Mouse (Mus musculus): ENCODE measurements at regions not wholly inside any gene's neighbourhood (a gene's known extent, or its start where the extent isn't known, plus 50 kb on each side); places are given as distances from the start of the nearest gene placed in this dataset.

DNA sequence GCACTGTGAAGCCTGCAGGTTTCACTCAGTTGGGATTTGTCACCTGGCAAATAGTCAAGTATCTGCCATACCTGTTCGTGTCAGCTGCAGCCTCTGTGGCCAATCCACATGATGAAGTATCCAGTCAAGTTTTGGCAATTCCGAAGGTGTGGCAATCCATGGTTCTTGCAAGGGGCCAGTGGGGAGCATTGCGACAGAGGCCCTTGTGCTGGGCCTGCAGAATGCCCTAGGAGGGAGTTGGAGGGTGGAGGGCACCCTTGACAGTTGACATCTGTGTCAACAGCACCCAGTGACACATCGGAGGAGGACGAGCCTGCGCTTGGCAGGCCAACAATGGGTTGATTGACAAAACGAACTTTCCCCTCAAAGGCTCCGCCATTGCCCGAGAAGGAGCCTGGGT is 101.0 kb upstream of the Pitx1 start:
- Histone ChIP-seq H3K4me1 (ENCODE audit: control insufficient read depth, insufficient read depth, low read length) (no peaks in the 10 kb centered on the region), H3K4me3 (ENCODE audit: insufficient read depth, low read length) (no peak overlapping the region), H3K27ac (ENCODE audit: insufficient read depth, low read length) (no peak overlapping the region)
- TF ChIP-seq POLR2A (IDR thresholded peaks at IDR 0.05; ENCODE audit: extremely low read depth, insufficient read depth, low read length), result no peak
- no peak for TF ChIP-seq CTCF (IDR thresholded peaks at IDR 0.05; ENCODE audit: extremely low read depth, insufficient read depth, low read length)

DNA sequence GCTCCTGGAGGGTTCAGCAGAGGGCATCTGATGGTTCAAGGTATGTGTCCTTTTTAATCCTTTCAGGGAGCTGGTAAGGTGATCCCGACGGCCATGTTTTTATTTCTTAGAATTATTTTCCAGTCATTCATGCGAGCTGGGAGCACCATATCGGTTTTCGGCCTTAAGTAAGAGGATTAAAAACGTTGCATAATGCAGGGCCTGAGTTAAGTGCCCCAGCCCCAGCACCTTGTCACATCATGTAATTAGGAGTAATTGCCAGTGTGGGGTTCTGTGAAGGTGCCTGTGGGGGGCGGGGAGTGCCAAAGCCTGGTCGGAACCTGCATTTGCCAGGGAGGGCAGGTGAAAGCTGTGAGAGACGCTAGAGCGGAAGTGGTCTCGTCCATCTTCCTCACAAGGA is 94.6 kb upstream of the Pitx1 start:
- H3K4me3 ChIP-seq (ENCODE audit: insufficient read depth, low read length), result no peak overlapping the region
- TF ChIP-seq POLR2A (IDR thresholded peaks at IDR 0.05; ENCODE audit: extremely low read depth, insufficient read depth, low read length), result no peak
- TF ChIP-seq CTCF (IDR thresholded peaks at IDR 0.05; ENCODE audit: extremely low read depth, insufficient read depth, low read length), result no peak
- H3K27ac ChIP-seq (ENCODE audit: insufficient read depth, low read length), result no peak overlapping the region
- no peaks in the 10 kb centered on the region for H3K4me1 ChIP-seq (ENCODE audit: control insufficient read depth, insufficient read depth, low read length)

DNA sequence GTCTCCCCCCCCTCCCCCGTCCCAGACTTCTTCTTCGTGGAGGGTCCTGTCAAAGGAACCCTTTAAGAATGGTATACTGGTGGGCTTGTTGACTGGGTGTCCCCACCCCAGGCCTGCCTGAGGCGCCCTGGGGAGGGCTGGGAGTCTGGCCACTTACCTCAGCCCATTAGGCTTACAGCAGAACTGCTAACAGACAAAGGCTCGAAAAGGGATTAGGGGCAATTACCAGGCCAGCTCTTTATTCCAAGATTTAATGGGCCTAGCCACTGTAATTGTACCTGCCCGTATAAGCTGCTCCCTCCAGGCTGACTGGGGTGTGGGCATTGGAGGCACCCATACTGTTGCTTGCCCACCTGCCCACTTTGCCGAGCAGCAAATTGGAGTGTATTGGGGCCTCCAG is 93.8 kb upstream of the Pitx1 start:
- TF ChIP-seq POLR2A (IDR thresholded peaks at IDR 0.05; ENCODE audit: extremely low read depth, insufficient read depth, low read length) (no peak), CTCF (IDR thresholded peaks at IDR 0.05; ENCODE audit: extremely low read depth, insufficient read depth, low read length) (no peak)
- Histone ChIP-seq H3K4me1 (ENCODE audit: control insufficient read depth, insufficient read depth, low read length) (no peaks in the 10 kb centered on the region), H3K4me3 (ENCODE audit: insufficient read depth, low read length) (no peak overlapping the region), H3K27ac (ENCODE audit: insufficient read depth, low read length) (no peak overlapping the region)

DNA sequence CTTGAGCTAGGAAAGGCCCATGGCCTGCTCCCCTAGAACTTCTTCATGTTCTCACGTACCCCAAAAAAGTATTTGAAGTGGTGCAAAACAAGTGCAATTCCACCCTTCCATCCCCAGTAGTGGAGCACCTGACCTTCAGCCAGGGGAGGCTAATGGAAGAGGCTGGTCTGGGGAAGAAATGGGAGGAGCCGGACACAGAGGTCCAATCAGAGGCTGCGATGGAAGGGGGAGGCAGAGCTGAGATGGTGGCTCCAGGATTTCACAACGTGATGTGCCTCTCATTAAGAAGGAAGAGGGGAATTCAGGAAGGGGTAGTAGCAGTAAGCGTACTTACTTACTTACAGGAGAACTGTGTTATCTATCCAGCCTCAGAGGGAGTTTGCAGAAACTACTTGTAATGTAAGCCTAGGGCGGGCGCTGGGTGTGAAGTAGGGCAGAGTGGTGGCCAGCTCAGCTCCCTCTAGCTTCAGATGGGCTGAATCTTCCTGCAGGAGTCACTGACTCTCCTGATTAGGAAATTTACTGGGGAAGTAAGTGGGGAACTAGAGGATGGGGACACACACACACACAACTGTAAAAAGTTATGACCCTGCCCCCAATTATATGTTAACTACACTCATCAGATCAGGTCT is 87.6 kb upstream of the Pitx1 start:
- TF ChIP-seq POLR2A (IDR thresholded peaks at IDR 0.05; ENCODE audit: extremely low read depth, insufficient read depth, low read length), result no peak
- H3K4me3 ChIP-seq (ENCODE audit: insufficient read depth, low read length), result no peak overlapping the region
- no peak overlapping the region for H3K27ac ChIP-seq (ENCODE audit: insufficient read depth, low read length)
- no peaks in the 10 kb centered on the region for H3K4me1 ChIP-seq (ENCODE audit: control insufficient read depth, insufficient read depth, low read length)

DNA sequence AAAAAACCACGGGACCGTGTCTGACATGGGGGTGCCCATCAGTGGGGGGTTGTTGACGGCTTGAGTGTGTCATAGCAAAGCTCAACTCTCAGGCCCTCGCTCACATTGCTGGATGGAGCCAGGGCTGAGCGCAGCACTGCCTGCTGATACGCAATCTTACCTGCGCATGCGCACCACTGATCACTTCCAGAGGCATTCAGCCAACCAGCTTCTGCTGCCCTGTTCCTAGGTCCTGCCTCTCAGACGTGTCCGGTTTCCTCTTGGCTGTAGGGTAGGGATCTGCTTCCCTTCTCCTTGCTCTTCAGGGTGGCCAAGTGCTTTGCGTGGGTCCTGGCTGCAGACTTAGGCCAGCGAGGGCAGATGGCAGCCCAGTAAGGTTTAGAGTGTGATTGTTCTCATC is 81.3 kb upstream of the Pitx1 start:
- H3K4me1 ChIP-seq (ENCODE audit: control insufficient read depth, insufficient read depth, low read length), result no peaks in the 10 kb centered on the region
- H3K27ac ChIP-seq (ENCODE audit: insufficient read depth, low read length), result no peak overlapping the region
- H3K4me3 ChIP-seq (ENCODE audit: insufficient read depth, low read length), result no peak overlapping the region
- no peak for TF ChIP-seq POLR2A (IDR thresholded peaks at IDR 0.05; ENCODE audit: extremely low read depth, insufficient read depth, low read length)
- no peak for TF ChIP-seq CTCF (IDR thresholded peaks at IDR 0.05; ENCODE audit: extremely low read depth, insufficient read depth, low read length)

DNA sequence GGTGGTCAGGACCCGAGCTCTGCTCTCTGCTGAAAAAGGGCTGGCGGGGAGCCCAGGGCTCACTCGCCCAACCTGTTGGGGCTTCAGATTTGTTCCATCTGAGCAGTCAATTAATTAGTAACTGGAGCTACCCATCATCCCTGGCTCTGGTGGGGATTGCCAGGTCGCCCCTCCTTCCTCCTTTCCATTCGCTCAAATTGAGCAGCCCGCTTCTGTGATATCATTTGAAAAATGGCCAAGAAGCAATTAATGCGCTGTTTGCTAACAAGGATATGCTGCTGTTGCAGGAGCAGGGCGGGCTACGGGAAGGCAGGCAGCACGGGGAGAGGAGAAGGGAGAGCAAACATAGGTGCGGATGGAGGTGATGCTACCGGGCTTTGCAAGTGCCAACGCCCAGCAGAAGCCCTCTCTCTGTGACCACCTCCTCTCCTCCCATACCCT is 76.3 kb upstream of the Pitx1 start:
- no peak for TF ChIP-seq POLR2A (IDR thresholded peaks at IDR 0.05; ENCODE audit: extremely low read depth, insufficient read depth, low read length)
- Histone ChIP-seq H3K4me1 (ENCODE audit: control insufficient read depth, insufficient read depth, low read length) (no peaks in the 10 kb centered on the region), H3K4me3 (ENCODE audit: insufficient read depth, low read length) (no peak overlapping the region), H3K27ac (ENCODE audit: insufficient read depth, low read length) (no peak overlapping the region)

DNA sequence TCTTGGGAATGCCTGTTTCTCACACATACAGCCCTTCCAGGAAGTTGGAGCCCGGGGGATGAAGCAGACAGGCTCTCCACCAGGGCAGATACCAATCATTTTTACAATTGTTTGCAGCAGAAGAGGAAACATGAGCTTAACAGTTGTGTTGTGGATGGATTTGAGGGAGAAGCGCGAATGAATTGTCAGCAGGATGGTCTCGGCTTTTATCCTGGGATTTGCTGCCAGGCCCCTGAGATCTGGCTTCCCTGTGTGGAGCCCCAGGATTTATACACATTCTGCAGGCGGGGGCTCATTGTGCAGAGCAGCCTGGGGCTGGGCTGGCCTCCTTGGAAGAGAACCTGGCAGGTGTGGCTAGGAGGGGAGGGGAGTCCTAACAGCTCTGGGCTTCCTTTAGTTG is 73.9 kb upstream of the Pitx1 start:
- no peak for TF ChIP-seq POLR2A (IDR thresholded peaks at IDR 0.05; ENCODE audit: extremely low read depth, insufficient read depth, low read length)
- no peak for TF ChIP-seq CTCF (IDR thresholded peaks at IDR 0.05; ENCODE audit: extremely low read depth, insufficient read depth, low read length)

DNA sequence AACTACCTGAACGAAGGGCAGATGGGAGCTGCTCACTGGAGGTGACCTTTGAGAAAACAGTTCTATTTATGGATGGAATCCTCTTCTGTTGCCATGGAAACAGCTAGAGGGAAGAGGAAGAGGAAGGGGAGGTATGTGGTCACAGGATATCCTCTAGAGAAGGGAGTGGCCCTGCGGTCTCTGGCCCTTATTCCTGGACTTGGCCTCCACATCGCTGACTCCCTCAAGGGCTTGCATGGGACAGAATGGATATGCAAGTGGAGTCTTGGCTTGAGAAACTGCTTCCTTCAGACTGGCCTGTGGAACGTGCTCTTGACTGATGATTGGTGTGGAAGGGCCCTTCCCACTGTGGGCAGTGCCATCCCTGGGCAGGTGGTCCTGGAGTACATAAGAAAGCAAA is 68.9 kb upstream of the Pitx1 start:
- Histone ChIP-seq H3K4me1 (ENCODE audit: control insufficient read depth, insufficient read depth, low read length) (no peaks in the 10 kb centered on the region), H3K27ac (ENCODE audit: insufficient read depth, low read length) (no peak overlapping the region), H3K4me3 (ENCODE audit: insufficient read depth, low read length) (no peak overlapping the region)
- no peak for TF ChIP-seq POLR2A (IDR thresholded peaks at IDR 0.05; ENCODE audit: extremely low read depth, insufficient read depth, low read length)
- no peak for TF ChIP-seq CTCF (IDR thresholded peaks at IDR 0.05; ENCODE audit: extremely low read depth, insufficient read depth, low read length)

More for the DNA sequence above, 73.9 kb upstream of the Pitx1 start:
- Histone ChIP-seq H3K4me3 (ENCODE audit: insufficient read depth, low read length) (no peak overlapping the region), H3K4me1 (ENCODE audit: control insufficient read depth, insufficient read depth, low read length) (no peaks in the 10 kb centered on the region), H3K27ac (ENCODE audit: insufficient read depth, low read length) (no peak overlapping the region)

DNA sequence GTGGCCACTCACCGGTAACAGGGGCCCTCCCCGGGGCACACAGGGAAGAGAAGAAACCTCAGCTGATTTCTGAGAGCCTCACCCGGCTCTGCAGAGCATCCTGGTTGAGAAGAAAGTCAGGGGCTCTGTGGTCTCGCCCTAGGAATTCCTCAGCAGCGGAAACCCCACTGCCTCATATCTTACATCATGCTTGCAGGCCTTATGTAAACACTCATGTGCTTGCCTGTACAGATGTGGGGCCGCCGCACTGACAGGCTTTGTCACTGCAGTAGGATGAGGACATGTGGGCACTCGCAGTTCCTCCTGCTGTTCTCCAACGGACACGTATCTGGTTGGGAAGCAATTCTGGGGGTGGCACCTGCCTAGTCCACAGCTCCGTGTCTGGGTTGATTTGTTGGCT is 66.3 kb upstream of the Pitx1 start:
- TF ChIP-seq CTCF (IDR thresholded peaks at IDR 0.05; ENCODE audit: extremely low read depth, insufficient read depth, low read length) (no peak), POLR2A (IDR thresholded peaks at IDR 0.05; ENCODE audit: extremely low read depth, insufficient read depth, low read length) (no peak)

DNA sequence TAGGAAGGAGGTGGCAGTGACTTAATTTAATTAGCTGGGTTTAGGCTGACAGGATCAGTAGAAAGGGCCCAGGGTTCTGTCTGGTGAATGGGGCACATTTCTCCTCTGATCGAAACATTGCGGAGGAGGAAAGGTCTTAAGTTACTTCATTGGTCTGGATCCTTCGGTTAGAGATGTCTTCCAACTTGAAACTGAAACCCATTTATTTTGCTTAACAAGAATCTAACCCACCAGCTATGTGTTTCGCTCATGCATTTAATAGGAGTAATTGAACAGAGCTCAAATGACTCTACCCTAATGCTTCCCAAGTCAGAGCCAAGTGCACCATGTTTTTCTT is 64.2 kb upstream of the Pitx1 start:
- Histone ChIP-seq H3K4me1 (ENCODE audit: control insufficient read depth, insufficient read depth, low read length) (no peaks in the 10 kb centered on the region), H3K4me3 (ENCODE audit: insufficient read depth, low read length) (no peak overlapping the region), H3K27ac (ENCODE audit: insufficient read depth, low read length) (no peak overlapping the region)
- TF ChIP-seq CTCF (IDR thresholded peaks at IDR 0.05; ENCODE audit: extremely low read depth, insufficient read depth, low read length) (no peak), POLR2A (IDR thresholded peaks at IDR 0.05; ENCODE audit: extremely low read depth, insufficient read depth, low read length) (no peak)

More for the DNA sequence above, 66.3 kb upstream of the Pitx1 start:
- H3K4me1 ChIP-seq (ENCODE audit: control insufficient read depth, insufficient read depth, low read length), result no peaks in the 10 kb centered on the region
- no peak overlapping the region for H3K27ac ChIP-seq (ENCODE audit: insufficient read depth, low read length)
- no peak overlapping the region for H3K4me3 ChIP-seq (ENCODE audit: insufficient read depth, low read length)
